8 mouse cellular contexts compared by ENCODE assay signal in the genomic region with DNA sequence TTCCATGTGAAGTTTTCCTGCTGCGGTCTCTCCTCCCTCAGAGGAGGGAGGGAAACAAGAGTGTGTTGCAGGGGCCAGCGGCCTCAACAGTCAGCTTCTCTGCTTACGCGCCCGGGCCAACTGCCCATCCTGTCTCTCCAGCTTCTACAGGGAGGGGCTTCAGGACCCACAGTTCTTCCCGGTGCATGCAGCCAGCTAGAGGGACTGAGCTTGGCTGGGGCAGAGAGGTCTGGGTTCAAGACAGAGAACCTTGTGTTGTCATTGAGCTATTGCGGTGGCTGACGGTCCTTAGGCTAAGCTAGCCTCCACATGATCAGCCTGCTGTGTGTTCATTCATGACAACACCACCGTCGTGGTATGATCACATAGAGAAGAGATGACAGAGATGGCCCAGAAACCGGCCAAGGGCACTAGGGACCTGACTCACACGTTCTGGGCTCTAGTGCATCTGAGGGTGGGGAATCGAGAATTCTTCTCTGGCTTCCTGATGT. TPM values are rescaled to one million over a fixed set of nuclear protein-coding genes. Genes with fewer than 3 reads are reported as not detected.
A peak's percentile ranks its signal among the peaks of the same experiment; 100 is the strongest.
DNase-seq lines count a peak whose midpoint lies in the region; ATAC-seq lines count a peak whose summit lies in the region.

No protein-coding gene starts in this region.

- WGBS in kidney, embryonic 14.5 days = 53% methylated on average over 13 of the region's 13 CpGs
- 58% methylated on average over 13 of the region's 13 CpGs for WGBS in embryonic facial prominence, embryonic 10.5 days
- 40% methylated on average over 13 of the region's 13 CpGs for WGBS in heart, embryonic 16.5 days

- no peak overlapping the region for H3K4me3 ChIP-seq in kidney, embryonic 14.5 days (ENCODE audit: low read length)
- peak overlapping the region; percentile 6; the same call in 1 of the 2 replicates for H3K4me3 ChIP-seq in embryonic facial prominence, embryonic 10.5 days
- no peak overlapping the region for H3K4me3 ChIP-seq in heart, embryonic 16.5 days (ENCODE audit: low read length)

- no peaks in the 10 kb centered on the region for H3K9me3 ChIP-seq in kidney, embryonic 14.5 days (ENCODE audit: control insufficient read depth, low read length)
- H3K9me3 ChIP-seq in embryonic facial prominence, embryonic 10.5 days = no peaks in the 10 kb centered on the region
- no peaks in the 10 kb centered on the region for H3K9me3 ChIP-seq in heart, embryonic 16.5 days (replicated peaks; ENCODE audit: control insufficient read depth, low read length)

- H3K9ac ChIP-seq in kidney, embryonic 14.5 days (ENCODE audit: low read depth, low read length) = peak overlapping the region; percentile 28; the same call in 1 of the 2 replicates
- peak overlapping the region; percentile 31; the same call in 1 of the 2 replicates for H3K9ac ChIP-seq in heart, embryonic 16.5 days (ENCODE audit: low read length)

- H3K27ac ChIP-seq in kidney, embryonic 14.5 days (ENCODE audit: low read depth, low read length) = peak overlapping the region; percentile 3; the same call in 1 of the 2 replicates
- peak overlapping the region; percentile 68 for H3K27ac ChIP-seq in embryonic facial prominence, embryonic 10.5 days (replicated peaks)
- H3K27ac ChIP-seq in heart, embryonic 16.5 days (ENCODE audit: low read length) = peak overlapping the region; percentile 72

- H3K36me3 ChIP-seq in kidney, embryonic 14.5 days (ENCODE audit: control insufficient read depth, insufficient read depth, low read length) = peaks cover 62% of the 10 kb centered on the region
- H3K36me3 ChIP-seq in embryonic facial prominence, embryonic 10.5 days (replicated peaks) = peaks cover 86% of the 10 kb centered on the region
- peaks cover 25% of the 10 kb centered on the region for H3K36me3 ChIP-seq in heart, embryonic 16.5 days (ENCODE audit: control insufficient read depth, insufficient read depth)

- H3K4me1 ChIP-seq in kidney, embryonic 14.5 days (ENCODE audit: control insufficient read depth, insufficient read depth, low read length) = peaks cover 50% of the 10 kb centered on the region
- peaks cover 100% of the 10 kb centered on the region for H3K4me1 ChIP-seq in embryonic facial prominence, embryonic 10.5 days
- peaks cover 69% of the 10 kb centered on the region for H3K4me1 ChIP-seq in heart, embryonic 16.5 days (ENCODE audit: control insufficient read depth, insufficient read depth, low read length)

- no peaks in the 10 kb centered on the region for H3K27me3 ChIP-seq in kidney, embryonic 14.5 days (ENCODE audit: control insufficient read depth, insufficient read depth, low read length)
- H3K27me3 ChIP-seq in embryonic facial prominence, embryonic 10.5 days (replicated peaks; ENCODE audit: low read depth, poor library complexity, severe bottlenecking) = no peaks in the 10 kb centered on the region
- no peaks in the 10 kb centered on the region for H3K27me3 ChIP-seq in heart, embryonic 16.5 days (ENCODE audit: control insufficient read depth, insufficient read depth, low read length)

- DNase-seq in kidney, adult 8-10 months = no peak
- peak; percentile 20 for DNase-seq in embryonic facial prominence, embryonic 10.5 days (ENCODE audit: low spot score)
- peak; percentile 58 for DNase-seq in lung, postnatal 14 days
- no peak for DNase-seq in spleen, postnatal 14 days (ENCODE audit: low spot score in 2 of 2)
- DNase-seq in cerebellum, postnatal 25 days = no peak

- H3K4me2 ChIP-seq in kidney, embryonic 14.5 days (replicated peaks; ENCODE audit: low read depth, low read length) = no peak overlapping the region; the same call in 1 of the 2 replicates
- peak overlapping the region; percentile 29; the same call in 1 of the 2 replicates for H3K4me2 ChIP-seq in heart, embryonic 16.5 days (ENCODE audit: low read depth, low read length)

- ATAC-seq in kidney, embryonic 14.5 days (ENCODE audit: low FRiP score, low TSS enrichment) = no peak
- peak; percentile 7; the same call in 1 of the 2 replicates for ATAC-seq in heart, embryonic 16.5 days (replicated peaks; ENCODE audit: extremely low read depth, insufficient read depth, low FRiP score)
- ATAC-seq in activated CD4-positive, CD25-positive, alpha-beta regulatory T cell, adult 4 months = no peak

RNA-seq across cellular contexts. Expression of a gene that starts 7.9 kb away (rescaled TPM):
- polyA plus RNA-seq in kidney, embryonic 14.5 days (2014; fragmentation: Nextera tagmentation; extraction: Ambion mirVana) = 46.3 and 68.8 TPM in 2 replicates
- 66.6 and 66.7 TPM in 2 replicates for polyA plus RNA-seq in embryonic facial prominence, embryonic 10.5 days (2016; fragmentation: Nextera tagmentation; extraction: Ambion mirVana)
- polyA plus RNA-seq in heart, embryonic 16.5 days (2015; fragmentation: Nextera tagmentation; extraction: Ambion mirVana) = 87.5 and 88.7 TPM in 2 replicates
- polyA plus RNA-seq in activated CD4-positive, CD25-positive, alpha-beta regulatory T cell, adult 4 months (2017; shearing (Covaris generic)) = 10 to 100 TPM; 17.3 to 22.8 TPM

RNA-seq across cellular contexts. Expression of a gene that starts 8.0 kb away (rescaled TPM):
- 14.4 and 16.1 TPM in 2 replicates for polyA plus RNA-seq in kidney, embryonic 14.5 days (2014; fragmentation: Nextera tagmentation; extraction: Ambion mirVana)
- 14.4 and 16.2 TPM in 2 replicates for polyA plus RNA-seq in embryonic facial prominence, embryonic 10.5 days (2016; fragmentation: Nextera tagmentation; extraction: Ambion mirVana)
- polyA plus RNA-seq in heart, embryonic 16.5 days (2015; fragmentation: Nextera tagmentation; extraction: Ambion mirVana) = 15.7 and 17.2 TPM in 2 replicates
- polyA plus RNA-seq in activated CD4-positive, CD25-positive, alpha-beta regulatory T cell, adult 4 months (2017; shearing (Covaris generic)) = 1 to 10 TPM in 1 of 2 experiments, under 1 TPM in 1; 0.79 to 1.1 TPM

RNA-seq across cellular contexts. Expression of a gene that starts 22.9 kb away (rescaled TPM):
- 102 and 116 TPM in 2 replicates for polyA plus RNA-seq in kidney, embryonic 14.5 days (2014; fragmentation: Nextera tagmentation; extraction: Ambion mirVana)
- 92.6 and 97.5 TPM in 2 replicates for polyA plus RNA-seq in embryonic facial prominence, embryonic 10.5 days (2016; fragmentation: Nextera tagmentation; extraction: Ambion mirVana)
- polyA plus RNA-seq in heart, embryonic 16.5 days (2015; fragmentation: Nextera tagmentation; extraction: Ambion mirVana) = 91.2 and 122 TPM in 2 replicates
- polyA plus RNA-seq in activated CD4-positive, CD25-positive, alpha-beta regulatory T cell, adult 4 months (2017; shearing (Covaris generic)) = 10 to 100 TPM; 30.5 to 37.9 TPM

RNA-seq across cellular contexts. Expression of a gene that starts 31.9 kb away (rescaled TPM):
- polyA plus RNA-seq in kidney, embryonic 14.5 days (2014; fragmentation: Nextera tagmentation; extraction: Ambion mirVana) = 12.0 and 16.4 TPM in 2 replicates
- polyA plus RNA-seq in embryonic facial prominence, embryonic 10.5 days (2016; fragmentation: Nextera tagmentation; extraction: Ambion mirVana) = 23.3 and 23.9 TPM in 2 replicates
- 13.7 TPM in 2 replicates for polyA plus RNA-seq in heart, embryonic 16.5 days (2015; fragmentation: Nextera tagmentation; extraction: Ambion mirVana)
- polyA plus RNA-seq in activated CD4-positive, CD25-positive, alpha-beta regulatory T cell, adult 4 months (2017; shearing (Covaris generic)) = 100 to 1,000 TPM in 1 of 2 experiments, 10 to 100 TPM in 1; 98.7 to 102 TPM

RNA-seq across cellular contexts. Expression of a gene that starts 53.2 kb away (rescaled TPM):
- polyA plus RNA-seq in kidney, embryonic 14.5 days (2014; fragmentation: Nextera tagmentation; extraction: Ambion mirVana) = 42.4 and 47.3 TPM in 2 replicates
- polyA plus RNA-seq in embryonic facial prominence, embryonic 10.5 days (2016; fragmentation: Nextera tagmentation; extraction: Ambion mirVana) = 22.2 and 22.3 TPM in 2 replicates
- 12.3 and 14.2 TPM in 2 replicates for polyA plus RNA-seq in heart, embryonic 16.5 days (2015; fragmentation: Nextera tagmentation; extraction: Ambion mirVana)
- under 1 TPM in 1 of 2 experiments, not detected in 1; 0.71 TPM for polyA plus RNA-seq in activated CD4-positive, CD25-positive, alpha-beta regulatory T cell, adult 4 months (2017; shearing (Covaris generic))

Comparison
In these comparisons a context has a peak if more than half of its experiments do, and no peak if none do; other contexts are left out.
1. H3K27ac ChIP-seq: peak in every context shown above with its lines; median percentile 72 in heart, embryonic 16.5 days; 68 in embryonic facial prominence, embryonic 10.5 days; 3 in kidney, embryonic 14.5 days.
2. DNase-seq: peak in embryonic facial prominence, embryonic 10.5 days (single experiment) and lung, postnatal 14 days (single experiment); none in kidney, adult 8-10 months (0 of 2), spleen, postnatal 14 days (0 of 2) and cerebellum, postnatal 25 days (0 of 2).